Mouse (Mus musculus) cerebellum, adult 9-10 months (tissue): Measurements from ENCODE around the gene Tomm20.
A peak's percentile ranks its signal among the peaks of the same experiment; 100 is the strongest.
"Not testable (repeated sequence)": the region's sequence is repeated elsewhere in the genome, so short reads cannot be mapped to it uniquely, and the experiment has no call there.

Experiments
- DNase-seq: peaks from one replicate; pipeline ENCODE4 v3.0.0; 2022

Gene Tomm20

GRCm38 (mm10) chr8:126945730-126946163, at the start of gene Tomm20:
Gene Tomm20 (minus strand): TSS chr8:126945844.
- peak; percentile 95 for DNase-seq

- no peak for DNase-seq
These were observed 48.9 kb upstream of the Tomm20 start for GRCm38 (mm10) chr8:126994506-126994905.

GRCm38 (mm10) chr8:126989363-126990153, 43.9 kb upstream of the Tomm20 start:
- DNase-seq: no peak

- no peak for DNase-seq
These were observed 42.8 kb upstream of the Tomm20 start for GRCm38 (mm10) chr8:126988346-126989006.

- peak; percentile 89 for DNase-seq
These were observed 40.9 kb upstream of the Tomm20 start for GRCm38 (mm10) chr8:126986495-126986894.

GRCm38 (mm10) chr8:126980046-126980445, 34.4 kb upstream of the Tomm20 start:
- DNase-seq: no peak

GRCm38 (mm10) chr8:126979091-126979920, 33.7 kb upstream of the Tomm20 start:
- DNase-seq: no peak

GRCm38 (mm10) chr8:126978535-126978934, 32.9 kb upstream of the Tomm20 start:
- DNase-seq: not testable (repeated sequence)

GRCm38 (mm10) chr8:126978028-126978427, 32.4 kb upstream of the Tomm20 start:
- no peak for DNase-seq

GRCm38 (mm10) chr8:126976608-126977348, 31.1 kb upstream of the Tomm20 start:
- DNase-seq: no peak

GRCm38 (mm10) chr8:126975706-126976105, 30.1 kb upstream of the Tomm20 start:
- peak; percentile 74 for DNase-seq

- no peak for DNase-seq
These were observed 28.9 kb upstream of the Tomm20 start for GRCm38 (mm10) chr8:126974511-126974910.

GRCm38 (mm10) chr8:126973686-126974265, 28.1 kb upstream of the Tomm20 start:
- no peak for DNase-seq

- no peak for DNase-seq
These were observed 27.0 kb upstream of the Tomm20 start for GRCm38 (mm10) chr8:126972649-126973048.

GRCm38 (mm10) chr8:126972102-126972501, 26.5 kb upstream of the Tomm20 start:
- no peak for DNase-seq

- no peak for DNase-seq
These were observed 25.6 kb upstream of the Tomm20 start for GRCm38 (mm10) chr8:126971314-126971664.

GRCm38 (mm10) chr8:126970579-126971313, 25.1 kb upstream of the Tomm20 start, which contains the start of gene Rbm34:
Gene Rbm34 (minus strand): TSS chr8:126971071.
- DNase-seq: peak; percentile 92

- no peak for DNase-seq
These were observed 23.9 kb upstream of the Tomm20 start for GRCm38 (mm10) chr8:126969546-126969945.

- no peak for DNase-seq
These were observed 22.5 kb upstream of the Tomm20 start for GRCm38 (mm10) chr8:126968107-126968506.

GRCm38 (mm10) chr8:126965246-126965645, 19.6 kb upstream of the Tomm20 start:
- no peak for DNase-seq

- no peak for DNase-seq
These were observed 17.2 kb upstream of the Tomm20 start for GRCm38 (mm10) chr8:126962871-126963270.
